Mouse (Mus musculus): ENCODE data around the gene Cnr2. TPM values are rescaled to one million over a fixed set of nuclear protein-coding genes. Genes with fewer than 3 reads are reported as not detected.

Gene Cnr2
- polyA plus RNA-seq, 1 experiment from 2014 or later, result 0.06 TPM

DNA sequence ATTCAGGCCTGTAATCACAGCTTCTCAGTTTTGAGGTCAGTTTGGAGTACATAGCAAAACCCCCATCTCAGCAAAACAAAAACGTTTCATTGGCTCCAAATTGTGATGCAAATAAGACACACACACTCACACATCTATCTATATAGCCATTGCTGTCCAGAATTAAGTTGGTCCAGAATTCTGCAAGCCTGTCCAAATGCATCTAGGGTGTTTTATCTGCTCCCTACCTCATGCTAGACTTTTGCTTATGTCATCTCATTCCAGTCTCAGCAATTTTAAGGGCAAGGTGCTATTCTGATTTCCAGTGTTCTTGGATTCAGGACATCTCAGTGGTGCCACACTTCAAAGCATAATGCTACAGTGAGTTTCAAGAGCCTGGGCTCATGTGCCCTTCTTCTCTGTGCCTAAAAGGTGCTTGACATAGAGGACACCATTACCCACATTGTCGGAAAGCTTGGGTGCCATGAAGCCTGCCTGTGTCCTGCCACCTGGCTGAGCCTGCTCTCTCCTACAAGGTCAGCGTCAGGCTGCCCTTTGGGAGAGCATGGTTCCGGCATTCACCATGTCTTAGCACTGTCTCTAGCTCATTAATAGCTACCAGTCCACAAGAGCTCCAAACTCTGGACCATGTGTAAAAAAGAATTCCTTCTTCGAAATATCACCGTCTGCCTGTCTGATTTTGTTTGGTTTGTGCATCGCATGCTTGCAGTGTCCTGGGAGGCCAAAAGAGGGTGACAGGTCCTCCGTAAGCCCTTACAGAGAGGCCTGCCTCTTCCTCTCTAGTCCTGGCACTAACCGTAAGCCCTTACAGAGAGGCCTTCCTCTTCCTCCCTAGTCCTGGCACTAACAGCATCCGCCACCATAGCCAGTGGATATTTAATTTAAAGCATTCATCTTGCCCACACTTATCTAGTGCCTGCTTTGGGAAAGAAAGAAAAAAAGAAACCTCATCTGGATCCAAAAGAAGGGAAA is 20.3 kb upstream of the Cnr2 start:
- H3K9me3 ChIP-seq (replicated peaks; ENCODE audit: control insufficient read depth, low read length, poor library complexity, severe bottlenecking), result no peaks in the 10 kb centered on the region
- no peak overlapping the region for H3K9ac ChIP-seq (ENCODE audit: low read depth, low read length)
- WGBS, result 74% methylated on average over 10 of the region's 10 CpGs
- no peaks in the 10 kb centered on the region for H3K27me3 ChIP-seq (ENCODE audit: control insufficient read depth, insufficient read depth, low read depth, low read length)
- peak overlapping the region; percentile 99; the same call in 1 of the 2 replicates for H3K27ac ChIP-seq (ENCODE audit: low read length)
- peaks cover 33% of the 10 kb centered on the region for H3K4me1 ChIP-seq (ENCODE audit: control insufficient read depth, insufficient read depth, low read length)
- H3K4me3 ChIP-seq (ENCODE audit: low read depth, low read length), result no peak overlapping the region
- peak overlapping the region; percentile 83 for H3K4me2 ChIP-seq (ENCODE audit: low read length)
- H3K36me3 ChIP-seq (ENCODE audit: control insufficient read depth, insufficient read depth, low read length), result peaks cover 2% of the 10 kb centered on the region; the same call in 1 of the 2 replicates
- no peak for ATAC-seq

DNA sequence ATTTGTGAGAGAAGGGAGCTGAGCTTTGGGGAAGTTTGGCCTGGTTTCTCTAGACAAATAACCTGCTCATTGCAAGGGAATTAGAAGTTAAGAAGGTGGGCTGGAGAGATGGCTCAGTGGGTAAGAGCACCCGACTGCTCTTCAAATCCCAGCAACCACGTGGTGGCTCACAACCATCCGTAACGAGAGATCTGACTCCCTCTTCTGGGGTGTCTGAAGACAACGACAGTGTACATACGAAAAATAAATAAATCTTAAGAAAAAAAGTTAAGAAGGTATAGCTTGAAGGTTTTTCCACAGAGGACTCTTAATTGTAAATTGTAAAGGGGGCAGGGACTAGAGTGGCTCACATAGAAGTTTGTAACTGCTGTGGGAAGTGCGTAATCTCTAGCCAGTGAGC is 19.6 kb upstream of the Cnr2 start:
- peaks cover 2% of the 10 kb centered on the region; the same call in 1 of the 2 replicates for H3K36me3 ChIP-seq (ENCODE audit: control insufficient read depth, insufficient read depth, low read length)
- H3K4me2 ChIP-seq (ENCODE audit: low read length), result no peak overlapping the region
- H3K9me3 ChIP-seq (replicated peaks; ENCODE audit: control insufficient read depth, low read length, poor library complexity, severe bottlenecking), result no peaks in the 10 kb centered on the region
- peaks cover 30% of the 10 kb centered on the region for H3K4me1 ChIP-seq (ENCODE audit: control insufficient read depth, insufficient read depth, low read length)
- no peak overlapping the region for H3K4me3 ChIP-seq (ENCODE audit: low read depth, low read length)
- H3K9ac ChIP-seq (ENCODE audit: low read depth, low read length), result no peak overlapping the region
- WGBS, result 16% methylated on average over 7 of the region's 7 CpGs
- H3K27ac ChIP-seq (ENCODE audit: low read length), result no peak overlapping the region
- no peaks in the 10 kb centered on the region for H3K27me3 ChIP-seq (ENCODE audit: control insufficient read depth, insufficient read depth, low read depth, low read length)
- ATAC-seq, result no peak

GRCm38 (mm10) chr4:135875991-135876582 is 19.1 kb upstream of the Cnr2 start:
- H3K9ac ChIP-seq (ENCODE audit: low read depth, low read length), result no peak overlapping the region
- H3K27ac ChIP-seq (ENCODE audit: low read length), result 0 out of 2 replicates have a peak overlapping the region, but pooled peaks have one; percentile 18
- 1% methylated on average over 9 of the region's 9 CpGs for WGBS

DNA sequence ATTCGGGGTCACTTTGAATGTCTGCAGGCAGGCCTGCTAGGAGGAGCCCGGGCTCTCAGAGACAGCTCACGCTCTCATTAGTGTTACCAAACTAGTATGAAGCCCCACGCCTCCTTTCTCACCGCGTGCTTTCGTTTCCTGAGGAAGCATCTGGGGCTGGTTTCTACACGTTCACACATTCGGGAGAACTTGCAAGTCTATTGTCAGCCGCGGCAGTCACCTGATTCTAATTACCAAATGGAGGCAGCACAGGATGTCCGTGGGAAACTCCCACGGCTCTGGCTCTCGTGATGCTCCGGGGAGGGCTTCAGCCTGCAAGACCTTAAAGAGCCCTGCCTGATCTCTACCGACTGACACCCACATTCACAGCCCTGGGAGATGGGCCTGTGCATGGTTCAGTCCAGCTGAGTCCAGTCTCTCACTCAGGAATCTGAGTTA is 18.6 kb upstream of the Cnr2 start:
- Histone ChIP-seq H3K27ac (ENCODE audit: low read length) (0 out of 2 replicates have a peak overlapping the region, but pooled peaks have one; percentile 18), H3K4me3 (ENCODE audit: low read depth, low read length) (peak overlapping the region; percentile 13; the same call in 1 of the 2 replicates)
- no peak for ATAC-seq

More at GRCm38 (mm10) chr4:135875991-135876582, 19.1 kb upstream of the Cnr2 start:
- ATAC-seq, result no peak
- peak overlapping the region; percentile 13; the same call in 1 of the 2 replicates for H3K4me3 ChIP-seq (ENCODE audit: low read depth, low read length)
- H3K27me3 ChIP-seq (ENCODE audit: control insufficient read depth, insufficient read depth, low read depth, low read length), result no peaks in the 10 kb centered on the region
- peaks cover 2% of the 10 kb centered on the region; the same call in 1 of the 2 replicates for H3K36me3 ChIP-seq (ENCODE audit: control insufficient read depth, insufficient read depth, low read length)
- peaks cover 26% of the 10 kb centered on the region for H3K4me1 ChIP-seq (ENCODE audit: control insufficient read depth, insufficient read depth, low read length)
- peak overlapping the region; percentile 54 for H3K4me2 ChIP-seq (ENCODE audit: low read length)
- no peaks in the 10 kb centered on the region for H3K9me3 ChIP-seq (replicated peaks; ENCODE audit: control insufficient read depth, low read length, poor library complexity, severe bottlenecking)

DNA sequence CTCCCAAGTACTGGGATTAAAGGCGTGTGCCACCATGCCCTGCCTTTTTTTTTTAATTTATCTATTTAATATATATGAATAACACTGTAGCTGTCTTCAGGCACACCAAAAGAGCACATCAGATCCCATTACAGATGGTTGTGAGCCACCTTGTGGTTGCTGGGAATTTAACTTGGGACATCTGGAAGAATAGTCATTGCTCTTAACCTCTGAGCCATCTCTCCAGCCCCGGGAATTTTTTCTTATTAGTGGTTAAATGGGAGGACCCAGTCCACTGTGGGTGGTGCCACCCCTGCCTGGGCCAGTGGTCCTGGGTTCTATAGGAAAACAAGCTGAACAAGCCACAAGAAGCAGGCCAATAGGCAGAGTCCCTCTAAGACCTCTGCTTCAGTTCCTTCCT is 17.5 kb upstream of the Cnr2 start:
- peaks cover 13% of the 10 kb centered on the region for H3K4me1 ChIP-seq (ENCODE audit: control insufficient read depth, insufficient read depth, low read length)
- H3K27ac ChIP-seq (ENCODE audit: low read length), result no peak overlapping the region
- WGBS, result 69% methylated on average over 2 of the region's 2 CpGs
- H3K9ac ChIP-seq (ENCODE audit: low read depth, low read length), result no peak overlapping the region
- no peak for ATAC-seq
- H3K4me2 ChIP-seq (ENCODE audit: low read length), result no peak overlapping the region
- H3K36me3 ChIP-seq (ENCODE audit: control insufficient read depth, insufficient read depth, low read length), result no peaks in the 10 kb centered on the region
- no peaks in the 10 kb centered on the region for H3K27me3 ChIP-seq (ENCODE audit: control insufficient read depth, insufficient read depth, low read depth, low read length)
- no peaks in the 10 kb centered on the region for H3K9me3 ChIP-seq (replicated peaks; ENCODE audit: control insufficient read depth, low read length, poor library complexity, severe bottlenecking)
- H3K4me3 ChIP-seq (ENCODE audit: low read depth, low read length), result no peak overlapping the region

More for the DNA sequence above, 18.6 kb upstream of the Cnr2 start:
- Histone ChIP-seq H3K36me3 (ENCODE audit: control insufficient read depth, insufficient read depth, low read length) (peaks cover 2% of the 10 kb centered on the region; the same call in 1 of the 2 replicates), H3K4me2 (ENCODE audit: low read length) (peak overlapping the region; percentile 54), H3K4me1 (ENCODE audit: control insufficient read depth, insufficient read depth, low read length) (peaks cover 22% of the 10 kb centered on the region), H3K27me3 (ENCODE audit: control insufficient read depth, insufficient read depth, low read depth, low read length) (no peaks in the 10 kb centered on the region), H3K9ac (ENCODE audit: low read depth, low read length) (peak overlapping the region; percentile 55), H3K9me3 (replicated peaks; ENCODE audit: control insufficient read depth, low read length, poor library complexity, severe bottlenecking) (no peaks in the 10 kb centered on the region)
- 3% methylated on average over 16 of the region's 16 CpGs for WGBS

GRCm38 (mm10) chr4:135879021-135879420 is 16.2 kb upstream of the Cnr2 start:
- Histone ChIP-seq H3K36me3 (ENCODE audit: control insufficient read depth, insufficient read depth, low read length) (no peaks in the 10 kb centered on the region), H3K9me3 (replicated peaks; ENCODE audit: control insufficient read depth, low read length, poor library complexity, severe bottlenecking) (no peaks in the 10 kb centered on the region), H3K4me2 (ENCODE audit: low read length) (no peak overlapping the region), H3K27ac (ENCODE audit: low read length) (no peak overlapping the region), H3K4me3 (ENCODE audit: low read depth, low read length) (no peak overlapping the region), H3K9ac (ENCODE audit: low read depth, low read length) (no peak overlapping the region), H3K27me3 (ENCODE audit: control insufficient read depth, insufficient read depth, low read depth, low read length) (no peaks in the 10 kb centered on the region), H3K4me1 (ENCODE audit: control insufficient read depth, insufficient read depth, low read length) (peaks cover 13% of the 10 kb centered on the region)
- ATAC-seq, result no peak
- 66% methylated on average over 6 of the region's 6 CpGs for WGBS

DNA sequence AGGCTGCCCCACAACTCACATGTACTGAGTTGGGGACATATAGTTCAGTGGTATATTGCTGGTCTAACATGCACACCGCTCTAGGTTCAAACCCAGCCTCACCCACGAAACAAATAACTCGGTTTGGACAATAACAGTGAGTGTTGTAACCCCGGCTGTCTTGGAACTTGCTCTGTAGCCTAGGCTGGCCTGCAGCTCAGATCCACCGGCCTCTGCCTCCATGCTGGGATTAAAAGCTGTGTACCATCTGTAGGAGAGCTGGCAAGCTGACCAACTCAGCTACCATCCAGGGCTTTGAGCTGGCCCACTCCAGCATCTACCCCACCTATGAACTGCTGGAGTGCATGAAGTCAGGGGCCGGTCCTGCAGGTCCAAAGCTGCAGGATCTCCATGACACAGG is 15.2 kb upstream of the Cnr2 start:
- H3K27me3 ChIP-seq (ENCODE audit: control insufficient read depth, insufficient read depth, low read depth, low read length), result no peaks in the 10 kb centered on the region
- H3K27ac ChIP-seq (ENCODE audit: low read length), result no peak overlapping the region
- no peaks in the 10 kb centered on the region for H3K36me3 ChIP-seq (ENCODE audit: control insufficient read depth, insufficient read depth, low read length)
- 90% methylated on average over 6 of the region's 6 CpGs for WGBS
- no peaks in the 10 kb centered on the region for H3K9me3 ChIP-seq (replicated peaks; ENCODE audit: control insufficient read depth, low read length, poor library complexity, severe bottlenecking)
- ATAC-seq, result no peak
- no peak overlapping the region for H3K4me3 ChIP-seq (ENCODE audit: low read depth, low read length)
- peaks cover 10% of the 10 kb centered on the region for H3K4me1 ChIP-seq (ENCODE audit: control insufficient read depth, insufficient read depth, low read length)
- no peak overlapping the region for H3K9ac ChIP-seq (ENCODE audit: low read depth, low read length)
- H3K4me2 ChIP-seq (ENCODE audit: low read length), result no peak overlapping the region

DNA sequence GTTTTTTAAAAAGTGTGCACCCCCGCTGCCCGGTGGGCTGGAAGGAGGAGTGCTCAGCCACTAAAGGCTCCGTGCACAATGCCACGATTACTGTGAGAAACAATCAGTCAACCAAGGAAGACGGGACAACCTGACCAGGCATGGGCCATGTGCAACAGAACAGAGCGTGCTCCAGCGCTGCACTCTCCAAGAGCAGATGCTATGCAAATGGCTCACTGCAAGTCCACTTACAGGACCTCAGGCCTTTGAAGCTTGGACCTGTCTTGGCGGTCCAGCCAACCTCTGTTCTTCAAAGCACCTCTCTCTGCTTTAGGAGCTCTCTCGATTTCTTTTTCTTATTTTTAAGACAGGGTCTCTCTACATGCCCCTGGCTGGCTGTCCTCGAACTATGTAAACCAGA is 14.6 kb upstream of the Cnr2 start:
- no peak overlapping the region for H3K4me2 ChIP-seq (ENCODE audit: low read length)
- peaks cover 10% of the 10 kb centered on the region for H3K4me1 ChIP-seq (ENCODE audit: control insufficient read depth, insufficient read depth, low read length)
- no peaks in the 10 kb centered on the region for H3K36me3 ChIP-seq (ENCODE audit: control insufficient read depth, insufficient read depth, low read length)
- ATAC-seq, result no peak
- WGBS, result 86% methylated on average over 10 of the region's 10 CpGs
- H3K4me3 ChIP-seq (ENCODE audit: low read depth, low read length), result no peak overlapping the region
- no peak overlapping the region for H3K9ac ChIP-seq (ENCODE audit: low read depth, low read length)
- H3K27ac ChIP-seq (ENCODE audit: low read length), result no peak overlapping the region
- no peaks in the 10 kb centered on the region for H3K9me3 ChIP-seq (replicated peaks; ENCODE audit: control insufficient read depth, low read length, poor library complexity, severe bottlenecking)
- no peaks in the 10 kb centered on the region for H3K27me3 ChIP-seq (ENCODE audit: control insufficient read depth, insufficient read depth, low read depth, low read length)

Data from midbrain, embryonic 16.5 days (tissue).